Mouse (Mus musculus): ENCODE data around the gene Gria4. TPM values are rescaled to one million over a fixed set of nuclear protein-coding genes. Genes with fewer than 3 reads are reported as not detected.
"Not testable (repeated sequence)": the region's sequence is repeated elsewhere in the genome, so short reads cannot be mapped to it uniquely, and the experiment has no call there.

The Gria4 gene
- polyA plus RNA-seq (2012; ENCODE audit: insufficient read depth, insufficient read length, missing spikeins) = not detected in 2 replicates

DNA sequence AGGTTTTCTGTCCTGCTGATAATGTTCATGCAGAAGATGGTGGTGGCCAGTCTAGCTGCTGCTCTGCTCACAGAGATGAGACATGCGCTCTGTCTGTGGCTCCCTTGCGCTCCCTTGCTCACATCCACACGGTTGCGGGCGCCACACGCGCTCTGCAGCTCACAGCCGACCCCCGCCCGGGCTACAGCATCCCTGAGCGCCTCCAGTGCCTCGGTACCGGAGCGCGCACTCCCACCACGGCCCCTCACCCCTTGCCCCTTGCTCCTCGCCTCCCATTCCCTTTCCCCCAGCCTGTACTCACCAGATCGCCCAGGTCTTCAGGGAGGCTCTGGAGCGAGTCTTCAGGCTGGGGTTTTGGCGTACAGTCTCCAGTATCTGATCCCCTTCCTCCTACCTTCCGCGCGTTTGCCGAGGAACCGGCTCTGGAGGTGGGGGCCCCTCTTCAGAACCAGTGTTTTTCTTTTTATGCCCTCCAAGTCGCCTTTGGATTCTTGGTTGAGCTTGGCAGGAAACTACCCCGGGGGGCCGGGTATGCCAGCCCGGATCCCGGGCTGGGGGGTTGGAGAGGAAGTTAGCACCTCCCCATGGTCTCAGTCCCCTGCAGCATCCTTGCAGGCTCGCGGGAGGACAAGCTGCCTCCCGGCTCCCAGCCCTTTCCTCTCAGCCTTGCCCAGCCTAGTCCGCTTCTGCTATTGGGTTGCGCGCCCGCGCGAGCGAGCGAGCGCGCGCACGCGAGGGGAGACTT is at the start of gene Gria4:
Gria4 (minus strand) TSS at position 691 of the 745 bp plus-strand sequence.
- H3K4me3 ChIP-seq (ENCODE audit: insufficient read depth, low read depth, low read length) = no peak within 1 kb of the TSS; the same call in 1 of the 2 replicates
- no peaks in the 10 kb centered on the region for H3K4me1 ChIP-seq (ENCODE audit: control insufficient read depth, insufficient read depth, insufficient read length, low read length)
- no peak within 1 kb of the TSS for H3K27ac ChIP-seq (replicated peaks; ENCODE audit: low read depth, low read length)

DNA sequence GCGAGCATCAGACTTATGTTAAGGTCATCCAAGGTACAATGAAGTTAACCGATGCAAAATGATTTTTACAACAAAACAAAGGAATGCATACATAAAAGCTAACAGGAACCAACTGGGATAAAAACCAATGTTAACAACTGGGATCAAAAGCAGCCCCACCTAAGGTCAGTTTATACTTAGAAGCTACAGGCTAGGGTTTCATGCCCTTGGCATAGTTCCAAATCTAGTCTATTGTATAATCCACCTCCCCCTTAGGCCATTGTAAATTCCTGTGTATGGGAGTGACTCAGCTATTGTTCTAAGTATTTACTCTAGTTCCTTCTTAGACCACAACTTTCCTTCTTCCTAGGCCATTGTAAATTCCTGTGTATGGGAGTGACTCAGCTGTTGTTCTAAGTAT is 14.9 kb upstream of the Gria4 start:
- not testable (repeated sequence) for H3K4me3 ChIP-seq (ENCODE audit: insufficient read depth, low read depth, low read length); H3K4me1 ChIP-seq (ENCODE audit: control insufficient read depth, insufficient read depth, insufficient read length, low read length); H3K27ac ChIP-seq (replicated peaks; ENCODE audit: low read depth, low read length)

- Histone ChIP-seq H3K4me3 (ENCODE audit: insufficient read depth, low read depth, low read length) (no peak overlapping the region), H3K4me1 (ENCODE audit: control insufficient read depth, insufficient read depth, insufficient read length, low read length) (no peaks in the 10 kb centered on the region), H3K27ac (replicated peaks; ENCODE audit: low read depth, low read length) (no peak overlapping the region)
Measured at GRCm38 (mm10) chr9:4803151-4803755, 7.2 kb upstream of the Gria4 start.

- Histone ChIP-seq H3K4me3 (ENCODE audit: insufficient read depth, low read depth, low read length) (no peak overlapping the region), H3K4me1 (ENCODE audit: control insufficient read depth, insufficient read depth, insufficient read length, low read length) (no peaks in the 10 kb centered on the region)
Measured at GRCm38 (mm10) chr9:4797396-4797795, 1.4 kb upstream of the Gria4 start.

DNA sequence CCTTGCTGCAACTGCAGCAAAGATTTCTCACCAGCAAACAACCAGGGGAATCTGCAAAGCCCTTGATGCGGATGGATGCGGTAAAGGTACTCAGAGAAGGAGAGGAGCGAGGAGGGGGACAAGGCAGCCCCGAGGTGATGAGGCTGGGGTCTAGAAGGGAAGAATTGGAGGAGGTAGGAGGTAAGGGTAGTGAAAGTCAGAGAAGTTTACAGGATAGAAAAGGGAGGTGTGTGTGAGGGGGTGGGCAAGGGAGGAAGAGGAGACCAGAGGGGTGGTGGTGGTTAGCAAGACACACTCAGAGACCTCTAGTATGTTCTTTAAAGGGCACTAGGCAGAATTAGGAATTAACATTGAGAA is 233 bp upstream of the Gria4 start:
- Histone ChIP-seq H3K4me3 (ENCODE audit: insufficient read depth, low read depth, low read length) (no peak overlapping the region; the same call in 1 of the 2 replicates), H3K27ac (replicated peaks; ENCODE audit: low read depth, low read length) (no peak overlapping the region), H3K4me1 (ENCODE audit: control insufficient read depth, insufficient read depth, insufficient read length, low read length) (no peaks in the 10 kb centered on the region)

More at GRCm38 (mm10) chr9:4797396-4797795, 1.4 kb upstream of the Gria4 start:
- H3K27ac ChIP-seq (replicated peaks; ENCODE audit: low read depth, low read length) = no peak overlapping the region

DNA sequence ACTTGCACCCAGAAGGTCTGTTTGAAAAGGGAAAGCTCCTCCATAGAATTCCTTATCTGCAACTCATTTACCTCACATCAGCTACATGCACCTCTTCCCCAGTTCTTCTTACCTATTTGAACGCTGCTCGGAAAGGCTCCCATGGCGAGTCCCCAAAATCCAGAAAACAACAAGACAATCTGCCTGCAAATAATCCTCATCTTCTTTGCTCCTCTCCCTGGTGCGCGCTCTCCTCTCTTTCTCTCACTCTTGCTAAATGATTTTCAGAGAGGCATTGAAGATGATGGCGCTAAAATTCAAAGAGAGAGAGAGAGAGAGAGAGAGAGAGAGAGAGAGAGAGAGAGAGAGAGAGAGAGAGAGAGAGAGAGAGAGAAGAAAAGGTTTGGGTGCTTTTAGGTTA is 959 bp downstream of the Gria4 start:
- Histone ChIP-seq H3K4me1 (ENCODE audit: control insufficient read depth, insufficient read depth, insufficient read length, low read length) (no peaks in the 10 kb centered on the region), H3K4me3 (ENCODE audit: insufficient read depth, low read depth, low read length) (no peak overlapping the region), H3K27ac (replicated peaks; ENCODE audit: low read depth, low read length) (no peak overlapping the region)

- H3K4me3 ChIP-seq (ENCODE audit: insufficient read depth, low read depth, low read length) = no peak overlapping the region
- no peak overlapping the region for H3K27ac ChIP-seq (replicated peaks; ENCODE audit: low read depth, low read length)
- no peaks in the 10 kb centered on the region for H3K4me1 ChIP-seq (ENCODE audit: control insufficient read depth, insufficient read depth, insufficient read length, low read length)
Measured at GRCm38 (mm10) chr9:4794411-4794810, 1.6 kb downstream of the Gria4 start.

DNA sequence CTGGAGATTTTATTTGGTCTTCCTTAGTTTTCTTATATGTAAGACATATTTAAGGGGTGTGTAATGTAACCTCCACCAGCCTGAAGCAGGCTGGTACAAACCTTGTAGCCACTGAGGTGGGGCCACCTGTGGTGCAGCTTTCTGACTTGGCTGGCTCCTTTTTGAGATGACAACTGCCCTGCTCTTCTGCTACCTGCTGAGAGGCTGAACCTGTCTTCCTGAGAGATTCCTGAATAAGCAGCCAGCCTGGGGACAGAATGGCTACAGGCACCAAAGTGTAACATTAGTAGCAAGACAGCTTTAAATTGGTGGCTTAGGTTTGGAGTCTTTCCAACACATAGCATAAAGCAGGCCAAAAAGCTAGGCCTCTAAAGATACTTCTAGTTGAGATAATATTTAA is 46.6 kb downstream of the Gria4 start:
- not testable (repeated sequence) for H3K4me1 ChIP-seq (ENCODE audit: control insufficient read depth, insufficient read depth, insufficient read length, low read length); H3K4me3 ChIP-seq (ENCODE audit: insufficient read depth, low read depth, low read length); H3K27ac ChIP-seq (replicated peaks; ENCODE audit: low read depth, low read length)

DNA sequence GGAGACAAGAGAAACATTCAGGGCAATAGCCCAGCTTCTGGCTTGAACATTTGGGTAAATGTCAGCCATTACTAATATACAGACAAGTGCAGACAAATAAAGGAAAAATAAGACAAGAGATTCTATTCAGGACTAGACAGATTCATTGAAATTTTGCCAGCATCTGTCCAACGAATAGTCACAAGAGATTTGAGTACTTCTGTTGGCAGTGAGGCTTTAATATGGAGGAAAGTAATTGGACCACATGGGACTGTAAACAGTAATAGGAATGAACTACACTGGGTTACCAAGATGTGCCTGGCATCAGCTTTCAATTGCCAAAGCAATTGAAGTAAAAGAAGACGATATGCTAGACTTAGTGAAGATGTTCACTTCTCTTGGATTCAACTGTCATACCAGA is 81.9 kb downstream of the Gria4 start:
- Histone ChIP-seq H3K27ac (replicated peaks; ENCODE audit: low read depth, low read length) (no peak overlapping the region), H3K4me1 (ENCODE audit: control insufficient read depth, insufficient read depth, insufficient read length, low read length) (no peaks in the 10 kb centered on the region), H3K4me3 (ENCODE audit: insufficient read depth, low read depth, low read length) (no peak overlapping the region)

- Histone ChIP-seq H3K27ac (replicated peaks; ENCODE audit: low read depth, low read length) (no peak overlapping the region), H3K4me3 (ENCODE audit: insufficient read depth, low read depth, low read length) (no peak overlapping the region), H3K4me1 (ENCODE audit: control insufficient read depth, insufficient read depth, insufficient read length, low read length) (no peaks in the 10 kb centered on the region)
Measured at GRCm38 (mm10) chr9:4712367-4712766, 83.7 kb downstream of the Gria4 start.

GRCm38 (mm10) chr9:4687149-4687548 is 108.9 kb downstream of the Gria4 start:
- no peak overlapping the region for H3K27ac ChIP-seq (replicated peaks; ENCODE audit: low read depth, low read length)
- no peak overlapping the region for H3K4me3 ChIP-seq (ENCODE audit: insufficient read depth, low read depth, low read length)

DNA sequence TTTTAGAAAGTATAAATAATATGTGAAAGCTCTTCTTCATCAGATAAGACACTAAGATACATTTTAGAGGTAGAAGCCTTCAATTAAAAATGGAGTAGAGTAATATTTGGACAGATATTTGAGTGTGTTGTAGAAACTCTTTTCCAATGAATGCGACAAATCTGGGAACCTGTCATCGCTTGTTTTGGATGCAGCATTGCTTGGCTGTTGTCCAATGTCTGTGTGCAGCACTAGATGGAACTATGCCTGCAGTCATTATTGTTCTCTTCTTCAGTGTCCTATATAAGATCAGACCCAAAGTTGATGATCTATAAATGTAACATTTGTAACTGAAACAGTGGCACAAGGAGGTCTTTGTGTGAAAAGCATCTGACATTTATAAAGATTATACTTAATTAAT is 115.8 kb downstream of the Gria4 start:
- Histone ChIP-seq H3K4me3 (ENCODE audit: insufficient read depth, low read depth, low read length) (no peak overlapping the region), H3K4me1 (ENCODE audit: control insufficient read depth, insufficient read depth, insufficient read length, low read length) (no peaks in the 10 kb centered on the region), H3K27ac (replicated peaks; ENCODE audit: low read depth, low read length) (no peak overlapping the region)

More at GRCm38 (mm10) chr9:4687149-4687548, 108.9 kb downstream of the Gria4 start:
- no peaks in the 10 kb centered on the region for H3K4me1 ChIP-seq (ENCODE audit: control insufficient read depth, insufficient read depth, insufficient read length, low read length)

DNA sequence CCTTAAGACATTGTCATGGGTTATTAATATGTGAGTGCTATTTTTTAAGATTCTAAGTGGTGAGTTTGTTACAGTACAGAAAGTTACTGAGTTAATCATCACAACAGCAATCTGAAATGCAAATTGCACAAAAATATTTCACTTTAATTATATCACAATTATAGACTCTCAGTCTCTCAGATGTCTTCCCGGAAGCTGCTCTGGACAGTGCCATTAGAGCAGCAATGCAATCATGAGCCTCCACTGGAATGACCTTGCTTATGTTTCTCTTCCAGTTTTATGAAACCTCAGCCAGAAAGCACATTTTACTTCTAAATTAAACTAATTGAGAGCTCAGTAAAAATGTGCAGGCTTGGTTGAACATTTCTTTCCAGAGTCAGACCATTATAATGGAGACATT is 116.9 kb downstream of the Gria4 start:
- Histone ChIP-seq H3K27ac (replicated peaks; ENCODE audit: low read depth, low read length) (no peak overlapping the region), H3K4me3 (ENCODE audit: insufficient read depth, low read depth, low read length) (no peak overlapping the region)

DNA sequence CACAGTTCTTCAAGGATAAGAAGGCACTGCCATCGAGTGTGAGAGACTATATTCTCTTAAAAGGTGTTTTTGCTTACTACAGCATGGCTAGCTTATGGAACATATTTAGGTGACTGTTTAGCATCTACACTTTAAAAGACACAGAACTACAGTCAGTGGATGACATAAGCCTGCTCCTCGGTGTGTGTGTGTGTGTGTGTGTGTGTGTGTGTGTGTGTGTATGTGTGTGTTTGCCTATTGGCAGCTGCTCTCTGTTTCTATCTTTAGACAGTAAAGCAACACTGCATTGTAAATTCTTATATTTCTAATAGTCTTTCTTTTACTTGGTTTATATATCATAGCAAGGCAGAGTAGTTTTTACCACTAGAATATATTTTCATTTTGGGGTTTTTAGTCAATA is 130.3 kb downstream of the Gria4 start:
- Histone ChIP-seq H3K4me1 (ENCODE audit: control insufficient read depth, insufficient read depth, insufficient read length, low read length) (no peaks in the 10 kb centered on the region), H3K27ac (replicated peaks; ENCODE audit: low read depth, low read length) (no peak overlapping the region), H3K4me3 (ENCODE audit: insufficient read depth, low read depth, low read length) (no peak overlapping the region)

More for the DNA sequence above, 116.9 kb downstream of the Gria4 start:
- H3K4me1 ChIP-seq (ENCODE audit: control insufficient read depth, insufficient read depth, insufficient read length, low read length) = no peaks in the 10 kb centered on the region

- Histone ChIP-seq H3K4me3 (ENCODE audit: insufficient read depth, low read depth, low read length) (no peak overlapping the region), H3K4me1 (ENCODE audit: control insufficient read depth, insufficient read depth, insufficient read length, low read length) (no peaks in the 10 kb centered on the region), H3K27ac (replicated peaks; ENCODE audit: low read depth, low read length) (no peak overlapping the region)
Measured at GRCm38 (mm10) chr9:4662421-4662820, 133.6 kb downstream of the Gria4 start.

DNA sequence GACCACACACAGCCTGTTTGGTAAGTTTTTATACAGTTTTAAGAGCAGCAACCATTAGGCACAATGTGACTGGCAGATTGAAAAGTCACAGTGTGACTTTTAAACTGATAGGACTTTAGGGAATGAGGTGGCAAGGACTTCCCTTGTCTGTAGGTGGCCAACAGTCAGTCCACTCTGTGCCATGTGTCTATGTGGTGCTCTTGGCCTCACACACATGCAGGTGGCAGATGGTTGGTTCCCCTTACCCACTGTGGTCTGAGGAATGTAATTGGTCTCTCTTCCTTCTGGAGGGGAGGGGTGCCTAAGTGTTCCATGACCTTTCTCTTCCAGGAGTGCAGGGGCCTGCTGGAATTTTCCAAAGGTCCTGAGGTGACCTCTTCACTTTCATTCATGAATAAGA is 137.1 kb downstream of the Gria4 start:
- Histone ChIP-seq H3K27ac (replicated peaks; ENCODE audit: low read depth, low read length) (no peak overlapping the region), H3K4me1 (ENCODE audit: control insufficient read depth, insufficient read depth, insufficient read length, low read length) (no peaks in the 10 kb centered on the region), H3K4me3 (ENCODE audit: insufficient read depth, low read depth, low read length) (no peak overlapping the region)

Data from brown adipose tissue, adult 24 weeks (tissue).